Mouse (Mus musculus) cerebellum, postnatal 14 days (tissue): ENCODE measurements around the gene Rap2a.

Experiments
- DNase-seq, 2 experiments: peaks; one replicate each; pipeline ENCODE4 v3.0.0; 2021; ENCODE audit warnings: mixed read lengths in 2 of 2

Rap2a gene

GRCm38 (mm10) chr14:120477982-120478568 lies at the start of gene Rap2a:
Gene Rap2a (plus strand): TSS chr14:120478444.
- DNase-seq, result peak; percentile 97 to 98

- no peak for DNase-seq
Observed at GRCm38 (mm10) chr14:120428497-120428896, 49.7 kb upstream of the Rap2a start.

GRCm38 (mm10) chr14:120432773-120433172 lies 45.5 kb upstream of the Rap2a start:
- peak; percentile 36 to 46 for DNase-seq

GRCm38 (mm10) chr14:120433931-120434398 lies 44.3 kb upstream of the Rap2a start:
- DNase-seq, result peak; percentile 23 to 27

DNA sequence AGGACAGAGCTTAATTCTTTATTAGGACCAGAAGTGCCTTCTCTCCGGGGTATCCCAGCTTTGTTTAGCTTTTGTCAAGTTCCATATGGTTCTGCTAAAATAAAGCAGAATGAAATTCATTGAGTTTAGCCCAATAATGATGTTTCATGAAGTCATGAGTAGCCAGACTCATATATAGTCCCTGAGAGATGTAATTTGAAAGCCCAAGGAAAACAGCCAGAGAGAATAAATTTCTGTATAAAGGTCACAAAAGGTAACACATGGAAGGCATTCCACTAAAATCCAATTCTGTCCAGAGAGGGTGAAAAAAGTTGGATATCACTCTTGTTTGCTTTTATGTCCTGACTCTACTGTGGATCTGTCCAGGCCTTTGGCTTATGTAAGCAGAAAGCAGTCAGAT lies 43.4 kb upstream of the Rap2a start:
- no peak for DNase-seq

- no peak for DNase-seq
Observed at GRCm38 (mm10) chr14:120440716-120441115, 37.5 kb upstream of the Rap2a start.

GRCm38 (mm10) chr14:120441256-120441655 lies 37.0 kb upstream of the Rap2a start:
- DNase-seq, result no peak

DNA sequence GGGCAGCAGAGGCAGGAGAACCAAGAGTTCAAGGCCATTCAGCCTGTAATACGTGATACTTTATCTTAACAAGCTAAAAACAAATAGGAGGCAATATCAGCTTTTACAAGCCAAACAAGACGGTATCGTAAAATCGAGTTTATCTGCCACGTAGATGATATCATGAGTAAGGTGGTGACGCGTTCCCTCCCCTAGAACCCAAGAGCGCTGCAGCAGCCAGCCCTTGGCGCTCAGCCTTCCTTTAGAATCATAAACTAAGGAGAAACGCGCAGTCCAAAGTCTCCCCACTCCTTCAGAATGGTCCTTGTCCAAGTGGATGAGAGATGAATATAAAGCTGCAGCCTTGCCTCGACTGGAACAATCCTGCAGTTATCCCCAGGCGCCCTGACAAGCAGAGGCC lies 36.4 kb upstream of the Rap2a start:
- DNase-seq, result no peak

DNA sequence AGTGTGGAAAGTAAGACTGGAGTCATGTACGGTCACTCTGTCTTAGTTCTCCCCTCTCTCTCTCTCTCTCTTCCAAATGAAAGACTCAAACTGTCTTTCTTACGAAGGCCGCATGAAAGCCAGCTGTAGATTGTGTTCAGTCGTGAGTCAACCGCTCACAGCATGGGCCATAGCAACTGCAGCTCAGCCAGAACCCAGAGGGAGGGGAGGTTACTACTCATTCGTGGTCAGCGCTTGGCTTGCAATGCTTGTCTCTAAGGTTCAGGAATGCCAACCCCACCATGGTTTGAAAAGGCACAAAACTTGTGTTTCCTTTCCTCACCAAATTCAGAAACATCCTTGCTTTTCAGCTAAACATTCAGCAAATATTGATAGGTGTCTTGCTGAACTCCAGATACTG lies 24.0 kb upstream of the Rap2a start:
- DNase-seq, result no peak

GRCm38 (mm10) chr14:120463938-120464727 lies 14.1 kb upstream of the Rap2a start:
- DNase-seq, result no peak

GRCm38 (mm10) chr14:120466816-120467215 lies 11.4 kb upstream of the Rap2a start:
- DNase-seq, result peak; percentile 49 to 54

GRCm38 (mm10) chr14:120469126-120469790 lies 9.0 kb upstream of the Rap2a start:
- DNase-seq, result no peak

- no peak for DNase-seq
Observed at GRCm38 (mm10) chr14:120476186-120476697, 2.0 kb upstream of the Rap2a start.

DNA sequence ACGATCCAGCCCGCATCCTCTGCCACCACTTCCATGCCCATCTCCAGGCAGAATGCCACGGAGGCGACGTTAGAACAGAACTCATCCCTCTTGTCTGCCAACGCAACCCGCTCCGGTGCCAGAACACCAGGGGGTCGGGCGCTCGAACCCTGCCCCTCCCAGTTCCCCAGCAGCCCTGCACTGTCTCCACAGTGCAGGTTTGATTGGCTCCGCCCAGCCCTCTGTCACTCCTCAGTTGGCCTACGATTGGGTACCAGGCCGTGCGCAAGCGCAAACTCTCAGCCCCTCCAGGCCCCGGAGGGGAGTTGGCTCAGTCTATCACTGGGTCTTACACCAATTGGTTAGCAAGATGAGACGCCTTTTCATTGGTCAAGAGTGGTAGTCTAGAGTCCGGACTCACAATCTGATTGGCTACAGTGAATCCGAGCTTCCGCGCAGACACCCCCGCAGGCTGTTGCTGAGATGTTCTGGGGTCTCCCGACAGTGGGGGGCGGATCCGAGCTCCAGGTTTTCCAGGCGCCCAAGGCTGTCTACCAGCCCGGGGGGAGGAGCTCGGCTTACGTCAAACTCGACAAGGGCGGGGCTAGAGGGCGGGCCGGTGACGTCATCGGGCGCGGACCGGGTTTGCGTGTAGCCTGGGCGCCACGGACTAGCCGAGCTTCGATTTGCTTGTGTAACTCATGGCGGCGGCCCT lies 809 bp upstream of the Rap2a start:
- peak; percentile 100 for DNase-seq

- no peak for DNase-seq
Observed at GRCm38 (mm10) chr14:120478641-120479341, 547 bp downstream of the Rap2a start.

GRCm38 (mm10) chr14:120480341-120480900 lies 2.2 kb downstream of the Rap2a start:
- DNase-seq, result no peak

- no peak for DNase-seq
Observed at GRCm38 (mm10) chr14:120480927-120481326, 2.7 kb downstream of the Rap2a start.

GRCm38 (mm10) chr14:120484561-120484960 lies 6.3 kb downstream of the Rap2a start:
- DNase-seq, result no peak

- no peak for DNase-seq
Observed at GRCm38 (mm10) chr14:120496284-120496683, 18.0 kb downstream of the Rap2a start.

DNA sequence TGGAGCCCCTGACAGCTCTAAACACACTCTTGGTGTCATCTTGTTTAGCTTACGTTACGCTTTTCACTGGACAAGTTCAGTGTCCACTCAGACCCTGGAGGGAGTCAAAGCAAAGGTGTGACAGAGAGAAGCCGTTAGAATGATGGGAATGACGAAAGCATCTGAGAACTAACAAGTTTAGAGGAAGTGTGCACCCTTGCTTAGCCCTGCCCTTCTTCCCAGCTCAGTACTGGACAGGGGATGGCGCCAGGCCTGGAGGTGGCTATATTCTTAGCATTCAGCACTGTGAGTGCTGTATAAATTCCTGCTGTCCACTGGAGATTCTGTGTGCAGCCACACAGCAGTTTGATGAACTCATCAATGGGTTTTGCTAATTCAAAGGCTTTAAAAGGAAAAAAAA lies 18.6 kb downstream of the Rap2a start:
- DNase-seq, result no peak

- DNase-seq, result no peak
Observed at GRCm38 (mm10) chr14:120499096-120499495, 20.9 kb downstream of the Rap2a start.

DNA sequence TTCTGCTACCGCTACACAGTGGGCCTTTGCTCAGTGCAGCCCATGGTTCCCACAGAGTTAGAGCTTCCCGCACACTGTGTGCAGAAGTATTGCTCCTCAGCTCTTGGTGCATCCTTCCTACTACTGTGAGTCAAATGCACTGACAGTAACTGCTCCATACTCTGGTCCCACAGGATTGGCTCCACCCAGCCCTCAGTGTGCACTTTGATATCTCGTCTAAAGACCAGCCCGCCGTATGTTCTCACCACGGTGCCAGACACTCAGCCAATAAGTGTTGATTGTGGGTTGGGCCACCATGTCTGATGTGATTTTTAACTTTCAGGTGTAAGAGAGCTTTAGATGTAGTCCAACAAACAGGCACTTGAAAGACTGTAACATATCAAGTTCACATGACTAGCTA lies 21.4 kb downstream of the Rap2a start:
- no peak for DNase-seq
